Mouse (Mus musculus): ENCODE measurements around the gene Knstrn. TPM values are rescaled to one million over a fixed set of nuclear protein-coding genes. Genes with fewer than 3 reads are reported as not detected.

Gene Knstrn
- total and polyA plus RNA-seq, 3 experiments = 80.6 to 138 (median 132) TPM

DNA sequence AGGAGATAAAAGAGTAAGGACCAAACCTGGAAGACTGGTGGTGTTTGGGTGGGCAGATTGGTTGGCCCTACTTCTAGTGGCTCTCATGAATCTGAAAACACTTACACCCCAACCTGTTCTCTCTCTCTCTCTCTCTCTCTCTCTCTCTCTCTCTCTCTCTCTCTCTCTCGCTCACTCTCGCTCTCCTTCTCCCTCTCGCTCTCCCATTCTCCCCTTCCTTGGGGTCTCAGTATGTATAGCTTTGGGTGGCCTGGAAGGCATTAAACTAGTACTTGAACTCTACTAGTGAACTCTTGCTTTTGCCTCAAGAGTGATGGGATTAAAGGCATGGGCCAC, 48.5 kb downstream of the Knstrn start:
- Histone ChIP-seq H3K4me1 (ENCODE audit: control insufficient read depth in 1 of 2, insufficient read depth in 2 of 2, low read length in 2 of 2) (peaks cover 0 to 5% of the 10 kb centered on the region in 2 experiments; a peak in 2 of 4 replicates), H3K27me3 (ENCODE audit: control insufficient read depth in 1 of 2, insufficient read depth in 2 of 2, low read length in 2 of 2) (no peaks in the 10 kb centered on the region), H3K4me3 (ENCODE audit: control insufficient read depth in 1 of 2, insufficient read depth in 1 of 2, low read depth in 2 of 2, low read length in 2 of 2) (peak overlapping the region; percentile 86 to 93), H3K27ac (ENCODE audit: control insufficient read depth, low read depth, low read length) (0 out of 2 replicates have a peak overlapping the region, but pooled peaks have one; percentile 39), H3K9ac (ENCODE audit: control insufficient read depth, low read depth, low read length, poor library complexity, severe bottlenecking) (peak overlapping the region; percentile 77), H3K79me2 (ENCODE audit: control insufficient read depth, insufficient read depth, low read length, poor library complexity) (peaks cover 3% of the 10 kb centered on the region; the same call in 1 of the 2 replicates), H3K36me3 (ENCODE audit: control insufficient read depth in 1 of 2, insufficient read depth in 2 of 2, low read length in 2 of 2) (no peaks in the 10 kb centered on the region; a peak in 1 of 4 replicates), H3K9me3 (replicated peaks; ENCODE audit: insufficient read depth, low read length) (no peaks in the 10 kb centered on the region)
- no peak for DNase-seq (ENCODE audit: low read depth, low spot score)
- TF ChIP-seq JUND (IDR thresholded peaks at IDR 0.05; ENCODE audit: low read depth, low read length) = peak; percentile 77; the same call in 1 of the 2 replicates
- TF ChIP-seq MXI1 (IDR thresholded peaks at IDR 0.05; ENCODE audit: low read depth, low read length) = no peak

DNA sequence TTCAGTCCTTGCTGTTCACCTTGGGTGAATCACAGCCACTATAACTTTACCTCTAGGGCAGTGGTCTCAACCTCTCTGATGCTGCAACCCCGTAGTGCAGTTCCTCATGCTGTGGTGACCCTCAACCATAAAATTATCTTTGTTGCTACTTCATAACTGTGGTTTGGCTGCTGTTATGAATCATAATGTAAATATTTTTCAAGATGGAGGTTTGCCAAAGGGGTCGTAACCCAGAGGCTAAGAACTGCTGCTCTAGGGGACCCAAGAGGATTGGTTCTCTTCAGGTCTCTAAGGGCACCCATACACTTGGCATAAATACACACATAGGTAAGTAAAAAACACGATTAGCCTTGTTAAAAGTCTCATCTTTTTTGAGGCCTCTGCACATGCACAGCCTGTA, 56.8 kb downstream of the Knstrn start:
- H3K36me3 ChIP-seq (ENCODE audit: control insufficient read depth in 1 of 2, insufficient read depth in 2 of 2, low read length in 2 of 2) = no peaks in the 10 kb centered on the region; a peak in 1 of 4 replicates
- no peaks in the 10 kb centered on the region for H3K27me3 ChIP-seq (ENCODE audit: control insufficient read depth in 1 of 2, insufficient read depth in 2 of 2, low read length in 2 of 2)
- TF ChIP-seq ETS1 (IDR thresholded peaks at IDR 0.05; ENCODE audit: low read depth, low read length) (no peak), TBP (IDR thresholded peaks at IDR 0.05; ENCODE audit: low read depth, low read length) (no peak), MYB (IDR thresholded peaks at IDR 0.05; ENCODE audit: low read depth, low read length) (no peak), POLR2AphosphoS2 (IDR thresholded peaks at IDR 0.05; ENCODE audit: low read length) (no peak), ZMIZ1 (IDR thresholded peaks at IDR 0.05; ENCODE audit: low read depth, low read length) (no peak), GABPA (IDR thresholded peaks at IDR 0.05; ENCODE audit: low read depth, low read length) (no peak), POLR2A (IDR thresholded peaks at IDR 0.05; ENCODE audit: control insufficient read depth in 1 of 2, insufficient read depth in 1 of 2, low read depth in 1 of 2, low read length in 2 of 2, poor library complexity in 1 of 2) (no peak), CHD2 (IDR thresholded peaks at IDR 0.05; ENCODE audit: low read length) (no peak), NRF1 (IDR thresholded peaks at IDR 0.05; ENCODE audit: insufficient read depth, low read depth, low read length, poor library complexity, severe bottlenecking) (no peak), TAL1 (IDR thresholded peaks at IDR 0.05; ENCODE audit: low read length) (no peak), MYC (IDR thresholded peaks at IDR 0.05; ENCODE audit: low read depth, low read length) (no peak), ZC3H11A (IDR thresholded peaks at IDR 0.05; ENCODE audit: low read depth, low read length) (no peak), RCOR1 (IDR thresholded peaks at IDR 0.05; ENCODE audit: low read depth, low read length) (no peak), MAFK (IDR thresholded peaks at IDR 0.05; ENCODE audit: borderline replicate concordance, low read depth, low read length) (no peak)
- no peak overlapping the region for H3K9ac ChIP-seq (ENCODE audit: control insufficient read depth, low read depth, low read length, poor library complexity, severe bottlenecking)
- no peaks in the 10 kb centered on the region for H3K9me3 ChIP-seq (replicated peaks; ENCODE audit: insufficient read depth, low read length)
- no peak overlapping the region for H3K27ac ChIP-seq (ENCODE audit: control insufficient read depth, low read depth, low read length)
- 0 out of 2 replicates have a peak, but pooled peaks cover 2% of the 10 kb centered on the region for H3K79me2 ChIP-seq (ENCODE audit: control insufficient read depth, insufficient read depth, low read length, poor library complexity)
- H3K4me1 ChIP-seq (ENCODE audit: control insufficient read depth in 1 of 2, insufficient read depth in 2 of 2, low read length in 2 of 2) = no peaks in the 10 kb centered on the region
- no peak for DNase-seq (ENCODE audit: low read depth, low spot score)
- H3K4me3 ChIP-seq (ENCODE audit: control insufficient read depth in 1 of 2, insufficient read depth in 1 of 2, low read depth in 2 of 2, low read length in 2 of 2) = no peak overlapping the region

DNA sequence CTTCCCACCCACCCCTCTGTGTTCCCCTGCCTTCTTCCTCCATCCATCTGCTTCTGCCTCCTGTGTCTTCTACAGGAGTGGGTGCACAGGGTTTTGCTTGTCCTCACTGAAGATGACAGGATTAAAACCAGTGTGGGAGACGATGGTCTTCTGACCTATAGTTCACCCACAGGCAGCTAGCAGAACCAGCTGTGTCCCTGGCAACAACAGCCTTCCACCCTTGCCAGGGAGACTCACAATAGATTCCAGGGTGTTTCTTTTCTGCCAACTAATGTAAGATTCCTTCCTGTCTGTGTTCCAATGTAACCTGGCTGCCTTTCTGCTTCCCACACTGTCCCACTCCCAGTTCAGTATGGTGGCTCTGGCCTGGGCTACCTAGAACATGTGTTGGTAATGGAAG, 57.2 kb downstream of the Knstrn start:
- Histone ChIP-seq H3K9me3 (replicated peaks; ENCODE audit: insufficient read depth, low read length) (no peaks in the 10 kb centered on the region), H3K9ac (ENCODE audit: control insufficient read depth, low read depth, low read length, poor library complexity, severe bottlenecking) (no peak overlapping the region), H3K4me1 (ENCODE audit: control insufficient read depth in 1 of 2, insufficient read depth in 2 of 2, low read length in 2 of 2) (no peaks in the 10 kb centered on the region), H3K27me3 (ENCODE audit: control insufficient read depth in 1 of 2, insufficient read depth in 2 of 2, low read length in 2 of 2) (no peaks in the 10 kb centered on the region), H3K79me2 (ENCODE audit: control insufficient read depth, insufficient read depth, low read length, poor library complexity) (0 out of 2 replicates have a peak, but pooled peaks cover 2% of the 10 kb centered on the region), H3K4me3 (ENCODE audit: control insufficient read depth in 1 of 2, insufficient read depth in 1 of 2, low read depth in 2 of 2, low read length in 2 of 2) (no peak overlapping the region), H3K27ac (ENCODE audit: control insufficient read depth, low read depth, low read length) (no peak overlapping the region), H3K36me3 (ENCODE audit: control insufficient read depth in 1 of 2, insufficient read depth in 2 of 2, low read length in 2 of 2) (no peaks in the 10 kb centered on the region; a peak in 1 of 4 replicates)
- DNase-seq (ENCODE audit: low read depth, low spot score) = no peak
- TF ChIP-seq CHD2 (IDR thresholded peaks at IDR 0.05; ENCODE audit: low read length) = no peak
- no peak for TF ChIP-seq UBTF (IDR thresholded peaks at IDR 0.05; ENCODE audit: borderline replicate concordance, insufficient read depth, low read depth, low read length)
- no peak for TF ChIP-seq SIN3A (IDR thresholded peaks at IDR 0.05; ENCODE audit: low read length)
- no peak for TF ChIP-seq MAFK (IDR thresholded peaks at IDR 0.05; ENCODE audit: borderline replicate concordance, low read depth, low read length)
- no peak for TF ChIP-seq ZMIZ1 (IDR thresholded peaks at IDR 0.05; ENCODE audit: low read depth, low read length)
- no peak for TF ChIP-seq ETS1 (IDR thresholded peaks at IDR 0.05; ENCODE audit: low read depth, low read length)
- TF ChIP-seq NRF1 (IDR thresholded peaks at IDR 0.05; ENCODE audit: insufficient read depth, low read depth, low read length, poor library complexity, severe bottlenecking) = no peak
- no peak for TF ChIP-seq GABPA (IDR thresholded peaks at IDR 0.05; ENCODE audit: low read depth, low read length)

Data from MEL (cell line).